ENCODE assay signal across 32 mouse cellular contexts in genomic region chr12:111440701-111441373, GRCm38 (mm10). TPM values are rescaled to one million over a fixed set of nuclear protein-coding genes. Genes with fewer than 3 reads are reported as not detected.
DNase-seq lines count a peak whose midpoint lies in the region; ATAC-seq and TF ChIP-seq lines count a peak whose summit lies in the region.
"Had no signal": no experiment of that assay in that cellular context is flagged by ENCODE, and none has a peak within 500 bp of the region (broad histone marks: within the 10 kb centered on the region; RNA-seq: fewer than 3 reads in every experiment).

No protein-coding gene starts in this region.

- DNase-seq in gastrocnemius, adult 2 months, result no peak
- DNase-seq in gastrocnemius, adult 18-20 months (ENCODE audit: low spot score), result no peak
- no peak for DNase-seq in liver, embryonic 13.5 days
- DNase-seq in liver, postnatal 0 days, result no peak
- no peak for DNase-seq in adrenal gland, adult (ENCODE audit: inconsistent age in 2 of 2, low spot score in 1 of 2)
- no peak for DNase-seq in ovary, postnatal 14 days (ENCODE audit: low spot score)
- DNase-seq: adrenal gland, postnatal 10 days; adrenal gland, postnatal 36 days; cerebellum, adult 11 months; cerebellum, adult 2 months; cerebellum, adult 9-11 months; cerebellum, postnatal 25 days; embryo, embryonic 11 days; gastrocnemius, postnatal 14 days; heart, postnatal 10 days; heart, postnatal 36 days had no signal

- TF ChIP-seq CTCF in gastrocnemius, adult 2 months (IDR thresholded peaks at IDR 0.05), result no peak
- TF ChIP-seq CTCF in bone marrow macrophage, adult 2 months (IDR thresholded peaks at IDR 0.05; ENCODE audit: low read depth, low read length), result no peak
- TF ChIP-seq CTCF in liver, postnatal 0 days (IDR thresholded peaks at IDR 0.05; ENCODE audit: low read depth), result no peak

- H3K27ac ChIP-seq in gastrocnemius, adult 2 months, result 0 out of 2 replicates have a peak overlapping the region, but pooled peaks have one; percentile 9
- H3K27ac ChIP-seq in bone marrow macrophage, adult 2 months (ENCODE audit: insufficient read depth, low read depth, low read length), result peak overlapping the region; percentile 94
- H3K27ac ChIP-seq in liver, embryonic 13.5 days, result peak overlapping the region; percentile 100
- H3K27ac ChIP-seq in liver, postnatal 0 days (ENCODE audit: low read depth), result peak overlapping the region; percentile 98
- no peak overlapping the region for H3K27ac ChIP-seq in heart, embryonic 11.5 days (ENCODE audit: low read depth, low read length)
- H3K27ac ChIP-seq: embryonic facial prominence, embryonic 10.5 days; embryonic facial prominence, embryonic 13.5 days; forebrain, embryonic 12.5 days; forebrain, embryonic 15.5 days; heart, embryonic 15.5 days; hindbrain, embryonic 10.5 days; hindbrain, embryonic 14.5 days; hindbrain, postnatal 0 days had no signal

- intact Hi-C loops in gastrocnemius, adult 2 months (cut with DNase I), result no loop called here

- no peak overlapping the region for H3K4me3 ChIP-seq in gastrocnemius, adult 2 months
- H3K4me3 ChIP-seq in bone marrow macrophage, adult 2 months (ENCODE audit: insufficient read depth, low read length), result no peak overlapping the region
- H3K4me3 ChIP-seq in liver, embryonic 13.5 days (replicated peaks), result no peak overlapping the region
- H3K4me3 ChIP-seq in liver, postnatal 0 days (ENCODE audit: low read depth, low read length), result no peak overlapping the region
- no peak overlapping the region for H3K4me3 ChIP-seq in heart, embryonic 11.5 days (ENCODE audit: low read depth, low read length)
- H3K4me3 ChIP-seq: embryonic facial prominence, embryonic 13.5 days; erythroblast, embryonic 14.5 days; forebrain, embryonic 12.5 days; forebrain, embryonic 15.5 days; heart, embryonic 12.5 days; heart, embryonic 15.5 days had no signal

- peaks cover 55% of the 10 kb centered on the region for H3K4me1 ChIP-seq in bone marrow macrophage, adult 2 months (ENCODE audit: control insufficient read depth, insufficient read depth, low read length)
- peaks cover 84% of the 10 kb centered on the region for H3K4me1 ChIP-seq in liver, embryonic 13.5 days (replicated peaks)
- peaks cover 70% of the 10 kb centered on the region for H3K4me1 ChIP-seq in liver, postnatal 0 days (ENCODE audit: insufficient read depth)
- H3K4me1 ChIP-seq in heart, embryonic 11.5 days (ENCODE audit: control insufficient read depth, insufficient read depth, low read length), result peaks cover 15% of the 10 kb centered on the region

- WGBS in liver, embryonic 13.5 days (ENCODE audit: insufficient replicate concordance), result 82% methylated on average over 9 of the region's 9 CpGs
- 68% methylated on average over 9 of the region's 9 CpGs for WGBS in liver, postnatal 0 days (ENCODE audit: insufficient replicate concordance)
- whole genome bisulfite sequencing in heart, embryonic 11.5 days (ENCODE audit: insufficient replicate concordance), result 85% methylated on average over 9 of the region's 9 CpGs

- no peak for ATAC-seq in liver, embryonic 13.5 days (ENCODE audit: low read depth)
- peak; percentile 11; the same call in 1 of the 2 replicates for ATAC-seq in liver, postnatal 0 days
- no peak for ATAC-seq in heart, embryonic 11.5 days (replicated peaks; ENCODE audit: insufficient number of reproducible peaks, low FRiP score, low TSS enrichment)
- ATAC-seq: activated CD4-positive, CD25-positive, alpha-beta regulatory T cell, adult 4 months; forebrain, embryonic 15.5 days; hindbrain, postnatal 0 days had no signal

- H3K36me3 ChIP-seq in liver, embryonic 13.5 days, result peaks cover 19% of the 10 kb centered on the region
- peaks cover 15% of the 10 kb centered on the region for H3K36me3 ChIP-seq in liver, postnatal 0 days (replicated peaks; ENCODE audit: insufficient read depth, low read length)
- no peaks in the 10 kb centered on the region for H3K36me3 ChIP-seq in heart, embryonic 11.5 days (ENCODE audit: control insufficient read depth, insufficient read depth, low read length)
- H3K36me3 ChIP-seq: embryonic facial prominence, embryonic 10.5 days; embryonic facial prominence, embryonic 13.5 days; forebrain, embryonic 12.5 days; forebrain, embryonic 15.5 days; heart, embryonic 12.5 days; heart, embryonic 15.5 days; hindbrain, embryonic 10.5 days had no signal

- H3K9ac ChIP-seq in liver, embryonic 13.5 days, result no peak overlapping the region
- H3K9ac ChIP-seq in liver, postnatal 0 days (replicated peaks), result no peak overlapping the region
- H3K9ac ChIP-seq in heart, embryonic 11.5 days (ENCODE audit: low read depth, low read length), result no peak overlapping the region
- H3K9ac ChIP-seq: embryonic facial prominence, embryonic 13.5 days; forebrain, embryonic 12.5 days; forebrain, embryonic 15.5 days; heart, embryonic 12.5 days; heart, embryonic 15.5 days; hindbrain, embryonic 14.5 days had no signal

- H3K4me2 ChIP-seq in liver, embryonic 13.5 days, result 0 out of 2 replicates have a peak overlapping the region, but pooled peaks have one; percentile 96
- peak overlapping the region; percentile 3; the same call in 1 of the 2 replicates for H3K4me2 ChIP-seq in liver, postnatal 0 days (ENCODE audit: low read depth, low read length)
- no peak overlapping the region for H3K4me2 ChIP-seq in heart, embryonic 11.5 days
- H3K4me2 ChIP-seq: forebrain, embryonic 12.5 days; forebrain, embryonic 15.5 days; heart, embryonic 12.5 days; hindbrain, embryonic 14.5 days had no signal

- H3K9me3 ChIP-seq in liver, embryonic 13.5 days (replicated peaks), result no peaks in the 10 kb centered on the region
- no peaks in the 10 kb centered on the region for H3K9me3 ChIP-seq in liver, postnatal 0 days (ENCODE audit: low read length)
- no peaks in the 10 kb centered on the region for H3K9me3 ChIP-seq in heart, embryonic 11.5 days (replicated peaks; ENCODE audit: control insufficient read depth, low read length)
- H3K9me3 ChIP-seq: embryonic facial prominence, embryonic 13.5 days; forebrain, embryonic 12.5 days; forebrain, embryonic 15.5 days; heart, embryonic 15.5 days; hindbrain, embryonic 10.5 days had no signal

- TF ChIP-seq EP300 in liver, postnatal 0 days (IDR thresholded peaks at IDR 0.05; ENCODE audit: low read depth), result peak; percentile 49; the same call in 1 of the 2 replicates

- no peak for TF ChIP-seq POLR2A in bone marrow macrophage, adult 2 months (IDR thresholded peaks at IDR 0.05; ENCODE audit: borderline replicate concordance, low read depth, low read length)

- H3K27me3 ChIP-seq in liver, embryonic 13.5 days, result peaks cover 16% of the 10 kb centered on the region
- no peaks in the 10 kb centered on the region for H3K27me3 ChIP-seq in liver, postnatal 0 days (ENCODE audit: insufficient read depth, low read length)
- H3K27me3 ChIP-seq in heart, embryonic 11.5 days (ENCODE audit: control insufficient read depth, insufficient read depth, low read length), result peaks cover 72% of the 10 kb centered on the region

RNA-seq across cellular contexts. Expression of gene Tnfaip2, which starts 1.4 kb away (rescaled TPM):
- total RNA-seq in gastrocnemius, adult 2 months (2021), result 10 to 100 TPM; 29.1 to 54.8 TPM
- total RNA-seq in gastrocnemius, adult 18-20 months (2021), result 10 to 100 TPM; 38.8 to 52.9 TPM
- polyA plus RNA-seq in bone marrow macrophage, adult 2 months (2012; ENCODE audit: insufficient read depth, insufficient read length, missing spikeins), result 300 and 304 TPM in 2 replicates
- 92.1 and 96.6 TPM in 2 replicates for polyA plus RNA-seq in liver, embryonic 13.5 days (2015; fragmentation: Nextera tagmentation; extraction: Ambion mirVana)
- polyA plus RNA-seq in liver, postnatal 0 days (2015; fragmentation: Nextera tagmentation; extraction: Ambion mirVana), result 72.0 and 79.5 TPM in 2 replicates
- polyA plus RNA-seq in heart, embryonic 11.5 days (2014; fragmentation: Nextera tagmentation; extraction: Ambion mirVana), result 7.7 and 11.2 TPM in 2 replicates
- polyA plus RNA-seq: activated CD4-positive, CD25-positive, alpha-beta regulatory T cell, adult 4 months had no signal

RNA-seq across cellular contexts. Expression of gene Exoc3l4, which starts 24.0 kb away (rescaled TPM):
- total RNA-seq in gastrocnemius, adult 2 months (2021), result 1 to 10 TPM in 1 of 2 experiments, under 1 TPM in 1; 0.56 to 1.5 TPM
- total RNA-seq in gastrocnemius, adult 18-20 months (2021), result 1 to 10 TPM; 2.0 to 3.4 TPM
- 7.8 and 8.0 TPM in 2 replicates for polyA plus RNA-seq in bone marrow macrophage, adult 2 months (2012; ENCODE audit: insufficient read depth, insufficient read length, missing spikeins)
- polyA plus RNA-seq in liver, embryonic 13.5 days (2015; fragmentation: Nextera tagmentation; extraction: Ambion mirVana), result 15.5 and 18.6 TPM in 2 replicates
- polyA plus RNA-seq in liver, postnatal 0 days (2015; fragmentation: Nextera tagmentation; extraction: Ambion mirVana), result 13.7 TPM in 2 replicates
- 11.3 and 11.6 TPM in 2 replicates for polyA plus RNA-seq in heart, embryonic 11.5 days (2014; fragmentation: Nextera tagmentation; extraction: Ambion mirVana)
- polyA plus RNA-seq: activated CD4-positive, CD25-positive, alpha-beta regulatory T cell, adult 4 months had no signal

RNA-seq across cellular contexts. Expression of gene Lbhd2, which starts 34.2 kb away (rescaled TPM):
- total RNA-seq in gastrocnemius, adult 2 months (2021), result not detected
- total RNA-seq in gastrocnemius, adult 18-20 months (2021), result not detected
- polyA plus RNA-seq in bone marrow macrophage, adult 2 months (2012; ENCODE audit: insufficient read depth, insufficient read length, missing spikeins), result not detected in 2 replicates
- polyA plus RNA-seq in liver, embryonic 13.5 days (2015; fragmentation: Nextera tagmentation; extraction: Ambion mirVana), result not detected in 2 replicates
- 0.22 TPM in 2 replicates for polyA plus RNA-seq in liver, postnatal 0 days (2015; fragmentation: Nextera tagmentation; extraction: Ambion mirVana)
- 0.50 TPM in 1 of 2 replicates, not detected in the other for polyA plus RNA-seq in heart, embryonic 11.5 days (2014; fragmentation: Nextera tagmentation; extraction: Ambion mirVana)
- total RNA-seq: adrenal gland, adult 18-20 months; common myeloid progenitor, adult 5-6 weeks; gastrocnemius, postnatal 14 days; heart, adult 8-10 months; heart, postnatal 10 days; heart, postnatal 36 days had no signal
- polyA plus RNA-seq: activated CD4-positive, CD25-positive, alpha-beta regulatory T cell, adult 4 months; embryonic facial prominence, embryonic 10.5 days; erythroblast, embryonic 14.5 days; heart, embryonic 12.5 days had no signal

RNA-seq across cellular contexts. Expression of gene Gm266, which starts 44.8 kb away (rescaled TPM):
- under 1 TPM; 0.20 to 0.33 TPM for total RNA-seq in gastrocnemius, adult 2 months (2021)
- total RNA-seq in gastrocnemius, adult 18-20 months (2021), result under 1 TPM in 1 of 2 experiments, not detected in 1; 0.18 TPM
- polyA plus RNA-seq in bone marrow macrophage, adult 2 months (2012; ENCODE audit: insufficient read depth, insufficient read length, missing spikeins), result not detected in 2 replicates
- 0.76 and 1.0 TPM in 2 replicates for polyA plus RNA-seq in liver, embryonic 13.5 days (2015; fragmentation: Nextera tagmentation; extraction: Ambion mirVana)
- 0.49 and 0.54 TPM in 2 replicates for polyA plus RNA-seq in liver, postnatal 0 days (2015; fragmentation: Nextera tagmentation; extraction: Ambion mirVana)
- polyA plus RNA-seq in heart, embryonic 11.5 days (2014; fragmentation: Nextera tagmentation; extraction: Ambion mirVana), result 5.5 and 6.2 TPM in 2 replicates
- total RNA-seq: adrenal gland, adult 18-20 months; common myeloid progenitor, adult 5-6 weeks had no signal
- polyA plus RNA-seq: activated CD4-positive, CD25-positive, alpha-beta regulatory T cell, adult 4 months; erythroblast, embryonic 14.5 days had no signal
